Mouse (Mus musculus): ENCODE results near the gene Ak1. TPM values are rescaled to one million over a fixed set of nuclear protein-coding genes. Genes with fewer than 3 reads are reported as not detected.

Ak1 gene
- polyA plus RNA-seq, 1 experiment: 23.5 TPM

DNA sequence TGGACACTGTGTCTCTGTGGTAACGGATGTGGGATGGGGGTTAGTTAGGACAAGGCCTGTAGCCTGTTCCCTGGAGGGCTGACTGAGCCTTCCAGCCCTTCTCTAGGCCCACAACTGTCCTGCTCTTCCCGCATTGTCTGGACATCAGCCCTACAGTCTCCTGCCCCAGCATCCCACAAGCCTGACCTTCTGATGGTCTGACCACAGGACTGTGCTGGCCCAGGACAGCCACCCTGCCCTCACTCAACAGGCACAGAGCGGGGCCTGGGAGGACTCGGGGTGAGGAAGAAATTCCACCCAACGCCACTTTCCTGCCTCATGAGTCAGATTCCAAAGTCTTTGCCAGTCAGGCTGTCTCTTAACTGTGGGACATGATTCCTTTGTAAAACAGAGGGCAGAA, 23.9 kb upstream of the Ak1 start:
- no peak for DNase-seq
- H3K4me1 ChIP-seq (replicated peaks; ENCODE audit: control insufficient read depth, insufficient read depth, low read length): peaks cover 6% of the 10 kb centered on the region
- H3K4me3 ChIP-seq (ENCODE audit: control insufficient read depth, insufficient read depth, low read length): no peak overlapping the region
- no peak overlapping the region for H3K27ac ChIP-seq (ENCODE audit: control insufficient read depth, insufficient read depth, low read length)
- WGBS: 94% methylated on average over 5 of the region's 5 CpGs
- TF ChIP-seq POLR2A (IDR thresholded peaks at IDR 0.05; ENCODE audit: control insufficient read depth, extremely low read depth, insufficient read depth, low read length, poor library complexity): no peak
- no peak for TF ChIP-seq CTCF (IDR thresholded peaks at IDR 0.05; ENCODE audit: borderline replicate concordance, control insufficient read depth, extremely low read depth, insufficient read depth, low read length, poor library complexity)
- H3K27me3 ChIP-seq (ENCODE audit: control insufficient read depth, insufficient read depth, low read length): no peaks in the 10 kb centered on the region
- no peaks in the 10 kb centered on the region for H3K36me3 ChIP-seq (ENCODE audit: control insufficient read depth, insufficient read depth, low read length)

DNA sequence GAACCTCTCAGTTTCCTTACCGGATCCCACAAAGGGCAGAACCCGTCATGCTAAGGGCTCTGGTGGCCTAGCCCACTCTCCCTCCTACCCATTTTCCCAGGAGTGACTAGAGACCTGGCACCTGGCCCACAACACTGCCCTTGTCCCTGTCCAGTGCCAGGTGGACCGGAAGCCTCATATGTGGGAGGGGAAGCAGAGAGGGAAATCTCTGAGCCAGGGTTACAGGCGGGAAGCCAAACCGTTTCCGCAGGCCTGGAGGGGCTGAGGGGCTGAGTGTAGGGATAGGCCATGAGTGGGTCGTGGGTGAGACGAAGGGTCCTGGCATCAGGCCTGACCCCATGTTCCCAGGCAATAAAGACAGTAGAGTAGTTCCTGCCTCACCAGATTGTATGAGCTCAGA, 23.1 kb upstream of the Ak1 start:
- DNase-seq: no peak

GRCm38 (mm10) chr2:32599409-32599808, 22.1 kb upstream of the Ak1 start, which contains the start of gene St6galnac6:
St6galnac6 (plus strand) TSS chr2:32599709.
- no peak for DNase-seq
- no peaks in the 10 kb centered on the region for H3K36me3 ChIP-seq (ENCODE audit: control insufficient read depth, insufficient read depth, low read length)
- H3K4me3 ChIP-seq (ENCODE audit: control insufficient read depth, insufficient read depth, low read length): no peak within 1 kb of the TSS
- H3K27ac ChIP-seq (ENCODE audit: control insufficient read depth, insufficient read depth, low read length): no peak within 1 kb of the TSS
- peaks cover 6% of the 10 kb centered on the region for H3K4me1 ChIP-seq (replicated peaks; ENCODE audit: control insufficient read depth, insufficient read depth, low read length)
- 90% methylated on average over 3 of the region's 3 CpGs for WGBS
- no peaks in the 10 kb centered on the region for H3K27me3 ChIP-seq (ENCODE audit: control insufficient read depth, insufficient read depth, low read length)
- TF ChIP-seq POLR2A (IDR thresholded peaks at IDR 0.05; ENCODE audit: control insufficient read depth, extremely low read depth, insufficient read depth, low read length, poor library complexity): no peak
- TF ChIP-seq CTCF (IDR thresholded peaks at IDR 0.05; ENCODE audit: borderline replicate concordance, control insufficient read depth, extremely low read depth, insufficient read depth, low read length, poor library complexity): no peak

More for the DNA sequence above, 23.1 kb upstream of the Ak1 start:
- Histone ChIP-seq H3K27me3 (ENCODE audit: control insufficient read depth, insufficient read depth, low read length) (no peaks in the 10 kb centered on the region), H3K4me1 (replicated peaks; ENCODE audit: control insufficient read depth, insufficient read depth, low read length) (peaks cover 6% of the 10 kb centered on the region), H3K27ac (ENCODE audit: control insufficient read depth, insufficient read depth, low read length) (no peak overlapping the region), H3K4me3 (ENCODE audit: control insufficient read depth, insufficient read depth, low read length) (no peak overlapping the region), H3K36me3 (ENCODE audit: control insufficient read depth, insufficient read depth, low read length) (no peaks in the 10 kb centered on the region)
- 94% methylated on average over 8 of the region's 8 CpGs for WGBS
- TF ChIP-seq CTCF (IDR thresholded peaks at IDR 0.05; ENCODE audit: borderline replicate concordance, control insufficient read depth, extremely low read depth, insufficient read depth, low read length, poor library complexity) (no peak), POLR2A (IDR thresholded peaks at IDR 0.05; ENCODE audit: control insufficient read depth, extremely low read depth, insufficient read depth, low read length, poor library complexity) (no peak)

- WGBS: 55% methylated on average over 8 of the region's 8 CpGs
- peak; percentile 32 for DNase-seq
- peaks cover 8% of the 10 kb centered on the region for H3K4me1 ChIP-seq (replicated peaks; ENCODE audit: control insufficient read depth, insufficient read depth, low read length)
- H3K27me3 ChIP-seq (ENCODE audit: control insufficient read depth, insufficient read depth, low read length): no peaks in the 10 kb centered on the region
- H3K27ac ChIP-seq (ENCODE audit: control insufficient read depth, insufficient read depth, low read length): no peak overlapping the region
- TF ChIP-seq CTCF (IDR thresholded peaks at IDR 0.05; ENCODE audit: borderline replicate concordance, control insufficient read depth, extremely low read depth, insufficient read depth, low read length, poor library complexity): no peak
- no peak for TF ChIP-seq POLR2A (IDR thresholded peaks at IDR 0.05; ENCODE audit: control insufficient read depth, extremely low read depth, insufficient read depth, low read length, poor library complexity)
- no peak overlapping the region for H3K4me3 ChIP-seq (ENCODE audit: control insufficient read depth, insufficient read depth, low read length)
- no peaks in the 10 kb centered on the region for H3K36me3 ChIP-seq (ENCODE audit: control insufficient read depth, insufficient read depth, low read length)
Measured at GRCm38 (mm10) chr2:32601417-32602065, 20.0 kb upstream of the Ak1 start.

DNA sequence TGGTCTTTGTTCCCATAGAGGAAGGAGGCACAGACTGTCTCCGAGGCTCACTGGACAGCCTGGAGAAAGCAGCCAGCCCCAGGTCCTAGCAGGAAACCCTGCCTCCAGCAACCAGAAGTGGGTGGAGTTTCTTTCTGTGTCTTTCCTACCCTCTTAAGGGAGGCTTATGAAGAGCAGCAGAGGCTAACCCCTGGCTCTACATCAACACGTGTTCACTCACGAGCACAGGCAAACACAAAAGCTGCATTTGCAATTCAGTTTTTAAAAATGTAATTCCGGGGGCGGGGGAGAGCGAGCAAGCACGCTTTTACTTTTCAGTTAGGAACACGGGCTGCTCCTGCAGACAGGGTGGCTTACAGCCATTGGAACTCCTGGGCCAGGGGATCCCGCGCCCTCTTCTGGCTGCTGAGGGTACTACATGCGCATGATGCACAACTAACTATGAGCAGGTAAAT, 18.9 kb upstream of the Ak1 start:
- under 1% methylated on average over 11 of the region's 11 CpGs for WGBS
- no peak overlapping the region for H3K27ac ChIP-seq (ENCODE audit: control insufficient read depth, insufficient read depth, low read length)
- peaks cover 5% of the 10 kb centered on the region for H3K27me3 ChIP-seq (ENCODE audit: control insufficient read depth, insufficient read depth, low read length)
- no peaks in the 10 kb centered on the region for H3K36me3 ChIP-seq (ENCODE audit: control insufficient read depth, insufficient read depth, low read length)
- TF ChIP-seq CTCF (IDR thresholded peaks at IDR 0.05; ENCODE audit: borderline replicate concordance, control insufficient read depth, extremely low read depth, insufficient read depth, low read length, poor library complexity) (peak; percentile 89), POLR2A (IDR thresholded peaks at IDR 0.05; ENCODE audit: control insufficient read depth, extremely low read depth, insufficient read depth, low read length, poor library complexity) (no peak)
- H3K4me1 ChIP-seq (replicated peaks; ENCODE audit: control insufficient read depth, insufficient read depth, low read length): peaks cover 17% of the 10 kb centered on the region
- H3K4me3 ChIP-seq (ENCODE audit: control insufficient read depth, insufficient read depth, low read length): peak overlapping the region; percentile 44
- peak; percentile 89 for DNase-seq

GRCm38 (mm10) chr2:32604631-32605030, 16.9 kb upstream of the Ak1 start:
- Histone ChIP-seq H3K27ac (ENCODE audit: control insufficient read depth, insufficient read depth, low read length) (no peak overlapping the region), H3K4me1 (replicated peaks; ENCODE audit: control insufficient read depth, insufficient read depth, low read length) (peaks cover 29% of the 10 kb centered on the region), H3K36me3 (ENCODE audit: control insufficient read depth, insufficient read depth, low read length) (no peaks in the 10 kb centered on the region), H3K27me3 (ENCODE audit: control insufficient read depth, insufficient read depth, low read length) (peaks cover 13% of the 10 kb centered on the region), H3K4me3 (ENCODE audit: control insufficient read depth, insufficient read depth, low read length) (no peak overlapping the region)
- DNase-seq: no peak
- TF ChIP-seq CTCF (IDR thresholded peaks at IDR 0.05; ENCODE audit: borderline replicate concordance, control insufficient read depth, extremely low read depth, insufficient read depth, low read length, poor library complexity) (no peak), POLR2A (IDR thresholded peaks at IDR 0.05; ENCODE audit: control insufficient read depth, extremely low read depth, insufficient read depth, low read length, poor library complexity) (no peak)
- 84% methylated on average over 10 of the region's 10 CpGs for WGBS
